Mouse (Mus musculus): Measurements from ENCODE around the gene Fsip1. TPM values are rescaled to one million over a fixed set of nuclear protein-coding genes. Genes with fewer than 3 reads are reported as not detected.

The Fsip1 gene
- polyA plus RNA-seq, 1 experiment: 0.14 TPM

DNA sequence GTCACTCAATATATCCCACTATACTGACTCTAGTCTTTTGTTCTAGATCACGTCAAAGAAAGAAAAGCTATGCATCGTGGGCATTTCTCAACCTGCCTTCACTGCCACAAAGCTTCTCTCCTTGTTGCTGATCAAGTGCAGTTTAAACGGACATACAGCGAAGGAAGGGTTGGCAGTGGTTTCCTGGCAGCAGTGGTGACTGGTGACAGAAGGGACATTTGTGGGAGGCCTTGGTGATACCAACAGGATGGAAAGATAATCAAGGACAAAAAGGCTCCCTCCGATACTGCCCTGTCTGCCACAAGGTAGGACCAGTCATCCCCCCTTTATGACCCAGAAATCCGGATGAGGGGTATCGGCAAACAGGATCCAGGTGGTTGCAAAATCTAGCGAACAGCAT lies 21.5 kb upstream of the Fsip1 start:
- Histone ChIP-seq H3K79me2 (ENCODE audit: control insufficient read depth, insufficient read depth) (no peaks in the 10 kb centered on the region), H3K36me3 (ENCODE audit: control insufficient read depth, insufficient read depth) (no peaks in the 10 kb centered on the region), H3K4me2 (ENCODE audit: low read depth) (no peak overlapping the region), H3ac (ENCODE audit: control insufficient read depth, insufficient read length) (no peak overlapping the region), H3K4me3 (no peak overlapping the region), H3K27me3 (ENCODE audit: control insufficient read depth, insufficient read depth, insufficient read length) (no peaks in the 10 kb centered on the region)
- no peak for TF ChIP-seq TCF3 (IDR thresholded peaks at IDR 0.05; ENCODE audit: insufficient read length, low read depth)
- TF ChIP-seq MYOG (IDR thresholded peaks at IDR 0.05; ENCODE audit: control insufficient read depth in 1 of 3, insufficient read depth in 1 of 3, insufficient read length in 2 of 3, low read depth in 2 of 3): no peak
- TF ChIP-seq MAX (IDR thresholded peaks at IDR 0.05; ENCODE audit: low read depth): no peak
- no peak for TF ChIP-seq E2F4 (IDR thresholded peaks at IDR 0.05; ENCODE audit: insufficient read depth)
- TF ChIP-seq TCF12 (IDR thresholded peaks at IDR 0.05; ENCODE audit: insufficient read depth, poor library complexity, severe bottlenecking): no peak
- TF ChIP-seq MYOD1 (IDR thresholded peaks at IDR 0.05; ENCODE audit: control insufficient read depth in 1 of 3, insufficient read length in 2 of 3, low read depth in 2 of 3): no peak

DNA sequence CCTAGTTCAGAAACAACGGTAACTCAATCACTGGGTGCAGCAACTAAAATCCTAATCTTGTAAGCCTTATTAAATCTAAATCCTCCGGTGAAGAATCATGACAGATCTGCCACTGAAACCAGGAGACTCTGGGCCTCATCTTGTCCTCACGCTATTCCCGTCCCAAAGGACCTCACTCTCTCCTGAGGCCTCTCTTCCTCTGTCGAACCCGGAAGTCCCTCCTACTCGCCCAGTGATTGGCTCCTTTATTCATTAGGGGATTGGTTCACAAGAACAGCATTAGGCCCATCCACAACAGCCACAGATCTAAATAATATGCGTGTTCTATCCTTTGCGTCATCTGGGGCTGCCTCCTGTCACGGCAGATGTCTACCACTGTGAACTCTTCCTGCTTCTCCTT lies 14.8 kb upstream of the Fsip1 start:
- Histone ChIP-seq H3K27me3 (ENCODE audit: control insufficient read depth, insufficient read depth, insufficient read length) (no peaks in the 10 kb centered on the region), H3K4me3 (no peak overlapping the region), H3K4me2 (ENCODE audit: low read depth) (no peak overlapping the region), H3K79me2 (ENCODE audit: control insufficient read depth, insufficient read depth) (no peaks in the 10 kb centered on the region), H3K36me3 (ENCODE audit: control insufficient read depth, insufficient read depth) (no peaks in the 10 kb centered on the region), H3ac (ENCODE audit: control insufficient read depth, insufficient read length) (no peak overlapping the region)
- TF ChIP-seq MAX (IDR thresholded peaks at IDR 0.05; ENCODE audit: low read depth): no peak
- TF ChIP-seq REST (IDR thresholded peaks at IDR 0.05; ENCODE audit: insufficient read depth, insufficient read length): no peak
- no peak for TF ChIP-seq USF1 (IDR thresholded peaks at IDR 0.05; ENCODE audit: low read depth)
- no peak for TF ChIP-seq POLR2AphosphoS2 (IDR thresholded peaks at IDR 0.05; ENCODE audit: insufficient read length, low read depth)
- TF ChIP-seq MYOG (IDR thresholded peaks at IDR 0.05; ENCODE audit: control insufficient read depth in 1 of 3, insufficient read depth in 1 of 3, insufficient read length in 2 of 3, low read depth in 2 of 3): no peak
- TF ChIP-seq POLR2A (IDR thresholded peaks at IDR 0.05; ENCODE audit: insufficient read length, low read depth): no peak
- TF ChIP-seq TCF3 (IDR thresholded peaks at IDR 0.05; ENCODE audit: insufficient read length, low read depth): no peak
- TF ChIP-seq CEBPB (IDR thresholded peaks at IDR 0.05; ENCODE audit: insufficient read depth, poor library complexity, severe bottlenecking): no peak
- no peak for TF ChIP-seq MYOD1 (IDR thresholded peaks at IDR 0.05; ENCODE audit: control insufficient read depth in 1 of 3, insufficient read length in 2 of 3, low read depth in 2 of 3)
- TF ChIP-seq SRF (IDR thresholded peaks at IDR 0.05; ENCODE audit: control insufficient read depth, insufficient read length, low read depth): no peak
- no peak for TF ChIP-seq TCF12 (IDR thresholded peaks at IDR 0.05; ENCODE audit: insufficient read depth, poor library complexity, severe bottlenecking)
- TF ChIP-seq E2F4 (IDR thresholded peaks at IDR 0.05; ENCODE audit: insufficient read depth): no peak

DNA sequence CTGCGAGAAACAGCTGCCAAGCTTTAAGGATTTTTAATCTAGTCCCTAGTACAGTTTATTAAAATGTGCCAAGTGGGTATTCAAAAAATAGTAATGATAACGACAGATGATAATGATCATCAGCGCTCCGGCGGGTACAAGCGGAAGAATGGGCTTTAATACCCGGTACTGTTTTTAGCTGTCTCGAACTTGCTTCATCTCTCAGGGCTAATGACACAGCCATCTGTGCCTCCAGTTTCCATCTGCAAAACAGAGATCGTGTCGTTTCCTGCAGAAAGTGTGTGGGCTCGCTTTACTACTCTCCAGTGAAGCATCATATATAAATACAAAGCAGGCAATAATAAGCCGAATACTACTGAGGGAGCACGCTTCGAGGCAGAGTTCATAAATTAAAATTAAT lies 13.4 kb upstream of the Fsip1 start:
- Histone ChIP-seq H3K4me2 (ENCODE audit: low read depth) (no peak overlapping the region), H3K27me3 (ENCODE audit: control insufficient read depth, insufficient read depth, insufficient read length) (no peaks in the 10 kb centered on the region), H3K36me3 (ENCODE audit: control insufficient read depth, insufficient read depth) (no peaks in the 10 kb centered on the region), H3K4me3 (no peak overlapping the region), H3ac (ENCODE audit: control insufficient read depth, insufficient read length) (no peak overlapping the region), H3K79me2 (ENCODE audit: control insufficient read depth, insufficient read depth) (no peaks in the 10 kb centered on the region)
- TF ChIP-seq MAX (IDR thresholded peaks at IDR 0.05; ENCODE audit: low read depth) (no peak), SRF (IDR thresholded peaks at IDR 0.05; ENCODE audit: control insufficient read depth, insufficient read length, low read depth) (no peak), POLR2A (IDR thresholded peaks at IDR 0.05; ENCODE audit: insufficient read length, low read depth) (no peak), REST (IDR thresholded peaks at IDR 0.05; ENCODE audit: insufficient read depth, insufficient read length) (no peak), POLR2AphosphoS2 (IDR thresholded peaks at IDR 0.05; ENCODE audit: insufficient read length, low read depth) (no peak), CEBPB (IDR thresholded peaks at IDR 0.05; ENCODE audit: insufficient read depth, poor library complexity, severe bottlenecking) (no peak), TCF12 (IDR thresholded peaks at IDR 0.05; ENCODE audit: insufficient read depth, poor library complexity, severe bottlenecking) (no peak)

DNA sequence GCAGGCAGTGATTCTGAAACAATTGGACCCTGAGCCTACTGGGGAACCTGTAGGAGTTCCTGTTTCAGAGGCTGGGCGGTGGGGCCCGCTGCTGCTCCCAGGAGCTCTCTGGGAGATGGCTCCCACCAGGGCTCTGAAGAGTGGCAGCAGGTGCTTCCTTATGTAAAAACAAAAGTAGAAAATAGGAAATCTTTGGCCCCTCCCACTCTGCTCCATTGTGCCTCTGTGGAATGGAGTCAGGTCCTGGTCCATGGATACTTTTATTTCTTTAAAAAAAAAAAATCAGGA lies 7.1 kb upstream of the Fsip1 start:
- no peaks in the 10 kb centered on the region for H3K79me2 ChIP-seq (ENCODE audit: control insufficient read depth, insufficient read depth)
- H3K36me3 ChIP-seq (ENCODE audit: control insufficient read depth, insufficient read depth): no peaks in the 10 kb centered on the region
- no peak overlapping the region for H3K4me2 ChIP-seq (ENCODE audit: low read depth)
- H3K27me3 ChIP-seq (ENCODE audit: control insufficient read depth, insufficient read depth, insufficient read length): no peaks in the 10 kb centered on the region
- no peak overlapping the region for H3K4me3 ChIP-seq
- TF ChIP-seq MYOG (IDR thresholded peaks at IDR 0.05; ENCODE audit: control insufficient read depth in 1 of 3, insufficient read depth in 1 of 3, insufficient read length in 2 of 3, low read depth in 2 of 3) (no peak), POLR2A (IDR thresholded peaks at IDR 0.05; ENCODE audit: insufficient read length, low read depth) (no peak), TCF12 (IDR thresholded peaks at IDR 0.05; ENCODE audit: insufficient read depth, poor library complexity, severe bottlenecking) (no peak), MYOD1 (IDR thresholded peaks at IDR 0.05; ENCODE audit: control insufficient read depth in 1 of 3, insufficient read length in 2 of 3, low read depth in 2 of 3) (no peak), TCF3 (IDR thresholded peaks at IDR 0.05; ENCODE audit: insufficient read length, low read depth) (no peak)
- H3ac ChIP-seq (ENCODE audit: control insufficient read depth, insufficient read length): no peak overlapping the region

GRCm38 (mm10) chr2:118263151-118263913 lies 6.6 kb upstream of the Fsip1 start:
- H3ac ChIP-seq (ENCODE audit: control insufficient read depth, insufficient read length): no peak overlapping the region
- no peaks in the 10 kb centered on the region for H3K27me3 ChIP-seq (ENCODE audit: control insufficient read depth, insufficient read depth, insufficient read length)
- no peaks in the 10 kb centered on the region for H3K79me2 ChIP-seq (ENCODE audit: control insufficient read depth, insufficient read depth)
- H3K4me2 ChIP-seq (ENCODE audit: low read depth): peak overlapping the region; percentile 27
- TF ChIP-seq POLR2A (IDR thresholded peaks at IDR 0.05; ENCODE audit: insufficient read length, low read depth) (no peak), TCF3 (IDR thresholded peaks at IDR 0.05; ENCODE audit: insufficient read length, low read depth) (no peak), E2F4 (IDR thresholded peaks at IDR 0.05; ENCODE audit: insufficient read depth) (no peak), MAX (IDR thresholded peaks at IDR 0.05; ENCODE audit: low read depth) (no peak), MYOD1 (IDR thresholded peaks at IDR 0.05; ENCODE audit: control insufficient read depth in 1 of 3, insufficient read length in 2 of 3, low read depth in 2 of 3) (no peak), MYOG (IDR thresholded peaks at IDR 0.05; ENCODE audit: control insufficient read depth in 1 of 3, insufficient read depth in 1 of 3, insufficient read length in 2 of 3, low read depth in 2 of 3) (no peak), CEBPB (IDR thresholded peaks at IDR 0.05; ENCODE audit: insufficient read depth, poor library complexity, severe bottlenecking) (no peak), TCF12 (IDR thresholded peaks at IDR 0.05; ENCODE audit: insufficient read depth, poor library complexity, severe bottlenecking) (no peak), REST (IDR thresholded peaks at IDR 0.05; ENCODE audit: insufficient read depth, insufficient read length) (no peak), USF1 (IDR thresholded peaks at IDR 0.05; ENCODE audit: low read depth) (no peak), POLR2AphosphoS2 (IDR thresholded peaks at IDR 0.05; ENCODE audit: insufficient read length, low read depth) (no peak), SRF (IDR thresholded peaks at IDR 0.05; ENCODE audit: control insufficient read depth, insufficient read length, low read depth) (no peak)
- no peaks in the 10 kb centered on the region for H3K36me3 ChIP-seq (ENCODE audit: control insufficient read depth, insufficient read depth)
- H3K4me3 ChIP-seq: no peak overlapping the region
